ENCODE assay signal across 10 mouse cellular contexts in the genomic region with DNA sequence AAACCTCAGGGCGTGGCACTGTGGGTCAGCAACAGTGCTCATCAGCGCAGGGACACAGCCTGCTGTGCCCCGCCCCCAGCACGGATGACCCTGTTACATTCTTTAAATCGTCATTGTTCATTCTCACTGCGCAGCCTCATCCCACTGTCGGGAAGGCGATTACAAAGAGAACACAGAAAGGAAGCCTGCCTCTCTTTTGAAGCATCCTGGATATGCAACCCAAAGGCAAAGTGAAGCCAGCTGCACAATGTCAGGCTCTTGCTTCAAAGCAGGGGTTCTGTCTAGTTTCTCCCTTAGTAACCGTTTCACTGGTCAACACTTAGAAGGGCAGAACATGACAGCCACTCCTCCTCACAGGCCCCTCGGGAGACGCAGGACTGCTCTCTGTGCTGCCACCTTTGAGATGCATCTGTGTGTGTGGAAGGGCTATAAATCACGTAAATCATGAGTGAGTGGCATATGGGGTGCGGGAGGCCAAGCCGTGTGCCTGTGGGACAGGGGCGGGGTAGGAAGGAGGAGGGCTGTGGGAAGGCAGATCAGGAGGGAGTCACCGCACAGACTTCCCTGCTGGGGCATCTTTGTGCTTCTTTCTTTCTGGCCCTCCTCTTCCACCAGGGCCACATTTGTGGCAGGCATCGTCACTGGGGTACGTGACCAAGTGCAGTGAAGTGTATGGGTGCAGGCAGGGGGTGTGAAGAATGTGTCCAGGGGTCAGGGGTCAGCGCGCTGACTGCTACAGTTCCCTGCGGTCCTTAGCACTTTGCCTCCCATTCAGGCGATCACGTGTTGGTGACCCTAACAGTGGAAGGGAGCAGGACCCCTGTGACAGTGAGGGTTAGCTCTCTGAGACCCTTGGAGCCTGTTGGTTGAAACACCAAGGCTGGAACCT.
DNase-seq lines count a peak whose midpoint lies in the region; ATAC-seq lines count a peak whose summit lies in the region.
"Had no signal": no experiment of that assay in that cellular context is flagged by ENCODE, and none has a peak within 500 bp of the region (broad histone marks: within the 10 kb centered on the region; RNA-seq: fewer than 3 reads in every experiment).

No protein-coding gene starts in this region.

- peaks cover 20% of the 10 kb centered on the region for H3K4me1 ChIP-seq in heart, embryonic 11.5 days (ENCODE audit: control insufficient read depth, insufficient read depth, low read length)
- H3K4me1 ChIP-seq in hindbrain, embryonic 11.5 days (replicated peaks; ENCODE audit: control insufficient read depth, insufficient read depth, low read length) = peaks cover 2% of the 10 kb centered on the region; the same call in 1 of the 2 replicates
- H3K4me1 ChIP-seq in midbrain, embryonic 14.5 days (ENCODE audit: control insufficient read depth, insufficient read depth, low read length) = peaks cover 27% of the 10 kb centered on the region

- H3K9ac ChIP-seq in heart, embryonic 11.5 days (ENCODE audit: low read depth, low read length) = no peak overlapping the region
- H3K9ac ChIP-seq in hindbrain, embryonic 11.5 days (ENCODE audit: low read depth, low read length) = peak overlapping the region; percentile 34
- no peak overlapping the region for H3K9ac ChIP-seq in midbrain, embryonic 14.5 days (replicated peaks; ENCODE audit: low read length)

- ATAC-seq in heart, embryonic 11.5 days (replicated peaks; ENCODE audit: insufficient number of reproducible peaks, low FRiP score, low TSS enrichment) = no peak
- ATAC-seq in hindbrain, embryonic 11.5 days (ENCODE audit: low FRiP score) = peak; percentile 73
- 0 out of 2 replicates have a peak, but pooled peaks have one; percentile 18 for ATAC-seq in midbrain, embryonic 14.5 days (ENCODE audit: low FRiP score, low TSS enrichment)
- ATAC-seq: CD4-positive, CD25-positive, alpha-beta regulatory T cell, adult 4 months had no signal

- H3K27ac ChIP-seq in heart, embryonic 11.5 days (ENCODE audit: low read depth, low read length) = 0 out of 2 replicates have a peak overlapping the region, but pooled peaks have one; percentile 10
- peak overlapping the region; percentile 42 for H3K27ac ChIP-seq in hindbrain, embryonic 11.5 days (ENCODE audit: low read depth, low read length)
- H3K27ac ChIP-seq in midbrain, embryonic 14.5 days (replicated peaks; ENCODE audit: low read depth, low read length) = peak overlapping the region; percentile 61

- H3K27me3 ChIP-seq in heart, embryonic 11.5 days (ENCODE audit: control insufficient read depth, insufficient read depth, low read length) = no peaks in the 10 kb centered on the region
- no peaks in the 10 kb centered on the region for H3K27me3 ChIP-seq in hindbrain, embryonic 11.5 days (ENCODE audit: control insufficient read depth, insufficient read depth, low read length)
- H3K27me3 ChIP-seq in midbrain, embryonic 14.5 days (ENCODE audit: control insufficient read depth, insufficient read depth, low read length) = no peaks in the 10 kb centered on the region

- no peak for DNase-seq in heart, adult 9 months (ENCODE audit: low spot score in 2 of 2)
- DNase-seq in Muller cell, postnatal 12 days (ENCODE audit: inconsistent ontology term) = peak; percentile 53
- peak; percentile 61 for DNase-seq in hindbrain, embryonic 11.5 days (ENCODE audit: low spot score)
- peak; percentile 50 for DNase-seq in midbrain, embryonic 14.5 days
- no peak for DNase-seq in left cerebral cortex, postnatal 10 days (ENCODE audit: extremely low spot score in 1 of 2, low spot score in 2 of 2)
- no peak for DNase-seq in cerebellum, adult 9-10 months
- DNase-seq in adrenal gland, postnatal 25 days = no peak
- DNase-seq: thymus, postnatal 36 days had no signal

- H3K36me3 ChIP-seq in heart, embryonic 11.5 days (ENCODE audit: control insufficient read depth, insufficient read depth, low read length) = no peaks in the 10 kb centered on the region
- H3K36me3 ChIP-seq in hindbrain, embryonic 11.5 days (ENCODE audit: control insufficient read depth, insufficient read depth, low read length) = no peaks in the 10 kb centered on the region
- no peaks in the 10 kb centered on the region for H3K36me3 ChIP-seq in midbrain, embryonic 14.5 days (ENCODE audit: control insufficient read depth, insufficient read depth, low read length)

- peak overlapping the region; percentile 24; the same call in 1 of the 2 replicates for H3K4me2 ChIP-seq in heart, embryonic 11.5 days
- peak overlapping the region; percentile 24 for H3K4me2 ChIP-seq in hindbrain, embryonic 11.5 days (replicated peaks; ENCODE audit: low read depth, low read length)
- peak overlapping the region; percentile 21; the same call in 1 of the 2 replicates for H3K4me2 ChIP-seq in midbrain, embryonic 14.5 days (ENCODE audit: low read length)

- intact Hi-C loops in left cerebral cortex, postnatal 10 days (cut with DNase I) = loop anchor here (5.0 kb wide), 1 partner anchor 72 kb away; no protein-coding TSS in a partner anchor

- WGBS in heart, embryonic 11.5 days (ENCODE audit: insufficient replicate concordance) = 53% methylated on average over 23 of the region's 23 CpGs
- 22% methylated on average over 23 of the region's 23 CpGs for WGBS in hindbrain, embryonic 11.5 days
- WGBS in midbrain, embryonic 14.5 days = 42% methylated on average over 23 of the region's 23 CpGs

- no peaks in the 10 kb centered on the region for H3K9me3 ChIP-seq in heart, embryonic 11.5 days (replicated peaks; ENCODE audit: control insufficient read depth, low read length)
- no peaks in the 10 kb centered on the region for H3K9me3 ChIP-seq in hindbrain, embryonic 11.5 days (ENCODE audit: control insufficient read depth, low read length)
- no peaks in the 10 kb centered on the region for H3K9me3 ChIP-seq in midbrain, embryonic 14.5 days (ENCODE audit: control insufficient read depth, low read length)

- no peak overlapping the region for H3K4me3 ChIP-seq in heart, embryonic 11.5 days (ENCODE audit: low read depth, low read length)
- no peak overlapping the region for H3K4me3 ChIP-seq in hindbrain, embryonic 11.5 days (ENCODE audit: low read depth, low read length)
- no peak overlapping the region for H3K4me3 ChIP-seq in midbrain, embryonic 14.5 days (replicated peaks; ENCODE audit: low read depth, low read length)

Comparison
In these comparisons a context has a peak if more than half of its experiments do, and no peak if none do; other contexts are left out.
1. H3K27ac ChIP-seq: peak in every context shown above with its lines; median percentile 61 in midbrain, embryonic 14.5 days; 42 in hindbrain, embryonic 11.5 days; 10 in heart, embryonic 11.5 days.
2. DNase-seq: peak in Muller cell, postnatal 12 days (single experiment), hindbrain, embryonic 11.5 days (single experiment) and midbrain, embryonic 14.5 days (single experiment); none in heart, adult 9 months (0 of 2), left cerebral cortex, postnatal 10 days (0 of 2), cerebellum, adult 9-10 months (single experiment) and adrenal gland, postnatal 25 days (single experiment).
3. Peak in every context shown above with its lines, with median percentiles within 50 percentile points of each other: H3K4me2 ChIP-seq.